Mouse (Mus musculus): ENCODE measurements around the gene Uhrf1bp1. TPM values are rescaled to one million over a fixed set of nuclear protein-coding genes. Genes with fewer than 3 reads are reported as not detected.
"Not testable (repeated sequence)": the region's sequence is repeated elsewhere in the genome, so short reads cannot be mapped to it uniquely, and the experiment has no call there.

Gene Uhrf1bp1
- polyA plus RNA-seq, 1 experiment from 2014 or later: 7.0 TPM

DNA sequence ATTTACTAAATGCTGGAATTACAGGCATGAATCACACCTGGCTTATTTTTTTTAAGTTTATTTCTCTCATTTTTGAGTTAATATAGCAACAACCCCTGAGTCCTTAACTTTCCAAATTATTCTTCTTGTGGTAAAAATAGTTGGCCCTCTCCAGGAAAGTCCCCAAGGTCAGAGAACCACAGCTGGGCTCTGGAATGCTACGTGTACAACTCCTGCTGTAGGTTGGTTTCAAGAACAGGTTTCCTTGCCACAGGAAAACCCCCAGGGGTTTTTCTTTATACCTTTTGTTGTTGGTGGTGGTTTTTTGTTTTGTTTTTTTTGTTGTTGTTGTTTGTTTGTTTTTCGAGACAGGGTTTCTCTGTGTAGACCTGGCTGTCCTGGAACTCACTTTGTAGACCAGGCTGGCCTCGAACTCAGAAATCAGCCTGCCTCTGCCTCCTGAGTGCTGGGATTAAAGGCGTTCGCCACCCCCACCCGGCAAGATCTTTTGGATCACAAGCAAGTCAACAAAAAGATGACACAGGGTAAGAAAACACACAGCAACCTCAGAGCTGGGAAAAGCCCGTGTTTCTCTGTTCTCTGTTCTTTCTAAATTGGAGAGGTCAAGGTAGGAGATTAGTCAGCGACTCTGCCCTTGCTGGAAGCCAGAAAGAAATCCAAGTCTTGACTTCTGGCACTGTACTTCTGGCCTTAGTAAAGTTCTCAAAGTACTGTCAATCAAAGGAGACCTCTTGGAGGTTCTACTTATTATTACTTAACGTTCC, 32.9 kb upstream of the Uhrf1bp1 start:
- H3K36me3 ChIP-seq (replicated peaks): no peaks in the 10 kb centered on the region
- peaks cover 23% of the 10 kb centered on the region for H3K4me1 ChIP-seq
- H3K4me2 ChIP-seq: no peak overlapping the region
- ATAC-seq (replicated peaks): no peak
- H3K27ac ChIP-seq: no peak overlapping the region
- H3K9me3 ChIP-seq: no peaks in the 10 kb centered on the region
- 78% methylated on average over 9 of the region's 9 CpGs for WGBS
- no peak overlapping the region for H3K9ac ChIP-seq
- H3K27me3 ChIP-seq (replicated peaks): no peaks in the 10 kb centered on the region
- H3K4me3 ChIP-seq: no peak overlapping the region

DNA sequence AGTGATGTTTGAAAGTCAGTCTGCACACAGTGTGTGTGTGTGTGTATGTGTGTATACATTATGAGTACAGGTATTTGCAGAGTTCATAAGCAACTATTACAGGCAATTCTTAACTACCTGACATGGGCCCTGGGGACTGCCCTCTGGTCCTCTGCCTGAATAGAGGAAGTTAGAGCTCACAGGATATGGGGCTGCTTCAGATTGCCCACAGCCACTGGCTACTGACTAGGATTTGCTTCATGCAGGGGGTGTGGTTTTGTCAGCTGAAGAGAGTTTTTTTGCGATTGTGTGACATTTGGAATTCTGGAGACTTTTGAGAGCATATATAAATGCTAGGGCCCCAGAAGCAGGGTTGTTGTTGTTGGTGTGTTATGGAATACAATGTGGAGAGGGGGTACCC, 31.3 kb upstream of the Uhrf1bp1 start:
- Histone ChIP-seq H3K36me3 (replicated peaks) (no peaks in the 10 kb centered on the region), H3K27ac (no peak overlapping the region), H3K4me3 (no peak overlapping the region), H3K27me3 (replicated peaks) (no peaks in the 10 kb centered on the region), H3K9ac (no peak overlapping the region), H3K4me1 (peaks cover 6% of the 10 kb centered on the region), H3K4me2 (no peak overlapping the region), H3K9me3 (no peaks in the 10 kb centered on the region)
- 63% methylated on average over 1 of the region's 1 CpGs for whole genome bisulfite sequencing
- ATAC-seq (replicated peaks): no peak

DNA sequence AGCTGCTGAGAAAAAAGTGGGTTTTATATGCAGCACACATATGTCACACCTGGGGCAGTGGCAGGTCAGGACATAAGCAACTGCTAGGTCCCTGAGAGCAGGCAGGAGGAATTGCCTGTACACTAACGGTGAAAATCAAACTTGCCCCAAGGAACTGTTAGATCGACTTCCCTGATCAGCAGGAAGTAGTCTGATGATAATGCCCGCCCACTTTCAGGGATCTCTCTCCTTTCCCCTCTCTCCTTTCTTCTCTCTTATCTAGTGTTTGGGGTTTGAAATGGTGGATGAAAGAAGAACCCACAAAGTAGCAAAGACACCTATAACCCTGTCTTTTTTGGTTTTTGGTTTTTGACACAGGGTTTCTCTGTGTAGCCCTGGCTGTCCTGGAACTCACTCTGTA, 30.7 kb upstream of the Uhrf1bp1 start:
- H3K4me2 ChIP-seq: peak overlapping the region; percentile 38; the same call in 1 of the 2 replicates

DNA sequence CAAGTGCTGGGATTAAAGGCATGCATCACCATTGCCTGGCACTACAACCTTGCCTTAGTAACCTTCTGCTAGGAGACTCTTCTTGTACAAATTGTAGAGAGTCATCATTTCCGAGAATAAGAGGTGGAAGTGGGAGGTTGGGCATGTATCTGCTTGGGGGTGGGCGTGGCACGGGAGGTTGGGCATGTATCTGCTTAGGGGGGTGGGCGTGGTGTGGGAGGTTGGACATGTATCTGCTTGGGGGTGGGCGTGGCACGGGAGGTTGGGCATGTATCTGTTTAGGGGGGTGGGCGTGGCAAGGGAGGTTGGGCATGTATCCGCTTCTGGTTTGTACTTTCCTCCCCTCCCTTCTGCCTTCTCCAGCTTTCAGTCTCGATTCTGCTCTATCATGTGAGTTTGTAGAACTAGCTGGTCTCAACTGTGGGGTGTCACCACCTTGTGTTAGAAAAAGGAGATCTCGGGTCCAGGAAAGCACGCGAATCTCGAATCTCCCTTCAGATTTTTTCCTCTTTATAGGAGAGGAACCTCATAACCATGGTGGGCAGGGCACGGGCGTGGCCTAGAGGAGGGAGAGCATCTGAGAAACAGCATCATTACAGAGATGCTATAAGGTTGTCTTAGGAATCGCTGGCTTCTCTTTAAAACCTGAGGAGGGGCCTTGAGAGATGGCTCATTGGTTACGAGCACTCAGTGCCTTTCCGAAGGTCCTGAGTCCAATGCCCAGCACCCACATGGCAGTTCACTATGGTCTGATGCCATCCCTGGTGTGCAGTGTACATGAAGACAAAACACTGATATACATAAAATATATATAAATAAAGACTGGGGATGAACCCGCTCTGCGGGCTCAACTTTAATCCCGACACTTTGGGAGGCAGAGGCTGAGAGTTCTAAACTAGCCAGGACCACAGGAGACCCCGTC, 30.0 kb upstream of the Uhrf1bp1 start:
- H3K27ac ChIP-seq: no peak overlapping the region
- H3K9ac ChIP-seq: no peak overlapping the region
- H3K4me2 ChIP-seq: peak overlapping the region; percentile 38
- 4% methylated on average over 22 of the region's 22 CpGs for WGBS
- H3K36me3 ChIP-seq (replicated peaks): no peaks in the 10 kb centered on the region
- no peaks in the 10 kb centered on the region for H3K27me3 ChIP-seq (replicated peaks)
- no peaks in the 10 kb centered on the region for H3K9me3 ChIP-seq
- ATAC-seq (replicated peaks): no peak
- H3K4me3 ChIP-seq: peak overlapping the region; percentile 18
- peaks cover 3% of the 10 kb centered on the region for H3K4me1 ChIP-seq

More for the DNA sequence above, 30.7 kb upstream of the Uhrf1bp1 start:
- no peak overlapping the region for H3K27ac ChIP-seq
- H3K4me1 ChIP-seq: peaks cover 6% of the 10 kb centered on the region
- no peak overlapping the region for H3K9ac ChIP-seq
- H3K27me3 ChIP-seq (replicated peaks): no peaks in the 10 kb centered on the region
- 39% methylated on average over 3 of the region's 3 CpGs for WGBS
- ATAC-seq (replicated peaks): no peak
- no peak overlapping the region for H3K4me3 ChIP-seq
- H3K36me3 ChIP-seq (replicated peaks): no peaks in the 10 kb centered on the region
- no peaks in the 10 kb centered on the region for H3K9me3 ChIP-seq

DNA sequence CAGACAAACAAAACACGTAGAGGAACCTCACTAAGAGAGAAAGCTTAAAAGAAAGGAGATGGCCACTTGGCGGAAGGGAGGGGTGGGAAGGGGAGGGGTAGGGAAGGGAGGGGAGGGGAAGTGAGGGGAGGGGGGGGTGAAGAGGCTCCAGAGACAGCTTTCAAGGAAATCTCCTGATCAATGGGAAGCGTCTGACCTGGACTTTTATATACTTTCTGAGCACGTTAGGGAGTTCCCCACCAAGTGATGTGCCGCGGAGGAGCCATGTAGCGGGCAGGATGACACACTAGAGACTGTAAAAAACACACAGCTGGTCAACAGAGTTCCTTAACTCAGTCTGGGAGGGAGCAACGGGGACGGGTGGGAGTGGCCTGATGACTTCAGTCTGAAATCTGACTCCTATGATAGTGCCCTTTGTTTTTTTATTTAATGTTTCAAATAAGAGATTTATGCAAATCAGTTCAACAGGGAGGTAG, 29.3 kb upstream of the Uhrf1bp1 start:
- Histone ChIP-seq H3K27me3 (replicated peaks) (no peaks in the 10 kb centered on the region), H3K9ac (no peak overlapping the region), H3K27ac (no peak overlapping the region), H3K4me2 (peak overlapping the region; percentile 38), H3K4me1 (no peaks in the 10 kb centered on the region; the same call in 1 of the 2 replicates), H3K9me3 (no peaks in the 10 kb centered on the region), H3K36me3 (replicated peaks) (no peaks in the 10 kb centered on the region), H3K4me3 (no peak overlapping the region)
- WGBS: 3% methylated on average over 8 of the region's 9 CpGs
- ATAC-seq (replicated peaks): no peak

DNA sequence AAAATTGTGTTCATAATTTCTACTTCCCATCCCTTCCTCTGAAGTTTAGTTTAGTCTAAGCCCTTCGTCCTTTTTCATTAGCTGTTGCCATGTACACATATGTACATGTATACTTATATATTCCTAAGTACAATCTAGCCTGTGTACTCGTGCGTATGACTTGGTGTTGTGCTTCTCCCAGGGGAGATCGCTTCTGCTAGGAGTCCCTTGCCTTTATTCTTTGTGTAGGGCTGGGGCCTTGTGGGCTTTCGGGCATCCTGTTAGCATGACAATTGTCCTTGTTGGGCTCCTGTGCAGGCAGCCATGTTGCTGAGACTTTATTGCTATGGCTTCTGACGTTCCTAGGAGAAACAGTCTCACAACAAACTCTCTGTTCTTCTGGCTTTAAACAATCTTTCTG, 28.7 kb upstream of the Uhrf1bp1 start:
- H3K9ac ChIP-seq: no peak overlapping the region
- no peaks in the 10 kb centered on the region for H3K9me3 ChIP-seq
- no peak overlapping the region for H3K27ac ChIP-seq
- H3K4me1 ChIP-seq: no peaks in the 10 kb centered on the region; the same call in 1 of the 2 replicates
- H3K4me2 ChIP-seq: no peak overlapping the region
- no peak overlapping the region for H3K4me3 ChIP-seq
- WGBS: 15% methylated on average over 6 of the region's 6 CpGs
- H3K27me3 ChIP-seq (replicated peaks): no peaks in the 10 kb centered on the region
- H3K36me3 ChIP-seq (replicated peaks): no peaks in the 10 kb centered on the region
- ATAC-seq (replicated peaks): no peak

GRCm38 (mm10) chr17:27830411-27830810, 25.8 kb upstream of the Uhrf1bp1 start:
- Histone ChIP-seq H3K4me3 (no peak overlapping the region), H3K27ac (no peak overlapping the region), H3K9ac (no peak overlapping the region), H3K36me3 (replicated peaks) (no peaks in the 10 kb centered on the region), H3K4me2 (no peak overlapping the region), H3K27me3 (replicated peaks) (no peaks in the 10 kb centered on the region), H3K9me3 (no peaks in the 10 kb centered on the region), H3K4me1 (no peaks in the 10 kb centered on the region; the same call in 1 of the 2 replicates)
- no peak for ATAC-seq (replicated peaks)
- 49% methylated on average over 7 of the region's 7 CpGs for WGBS

GRCm38 (mm10) chr17:27837850-27838249, 18.4 kb upstream of the Uhrf1bp1 start, which contains the start of gene Snrpc:
Gene Snrpc, plus strand, starts transcription at chr17:27838150.
- H3K4me3 ChIP-seq; H3K4me2 ChIP-seq; H3K27me3 ChIP-seq (replicated peaks); H3K36me3 ChIP-seq (replicated peaks); H3K9me3 ChIP-seq; ATAC-seq (replicated peaks); H3K9ac ChIP-seq; H3K27ac ChIP-seq: not testable (repeated sequence)
- peaks cover 13% of the 10 kb centered on the region for H3K4me1 ChIP-seq
- 82% methylated on average over 4 of the region's 4 CpGs for WGBS

DNA sequence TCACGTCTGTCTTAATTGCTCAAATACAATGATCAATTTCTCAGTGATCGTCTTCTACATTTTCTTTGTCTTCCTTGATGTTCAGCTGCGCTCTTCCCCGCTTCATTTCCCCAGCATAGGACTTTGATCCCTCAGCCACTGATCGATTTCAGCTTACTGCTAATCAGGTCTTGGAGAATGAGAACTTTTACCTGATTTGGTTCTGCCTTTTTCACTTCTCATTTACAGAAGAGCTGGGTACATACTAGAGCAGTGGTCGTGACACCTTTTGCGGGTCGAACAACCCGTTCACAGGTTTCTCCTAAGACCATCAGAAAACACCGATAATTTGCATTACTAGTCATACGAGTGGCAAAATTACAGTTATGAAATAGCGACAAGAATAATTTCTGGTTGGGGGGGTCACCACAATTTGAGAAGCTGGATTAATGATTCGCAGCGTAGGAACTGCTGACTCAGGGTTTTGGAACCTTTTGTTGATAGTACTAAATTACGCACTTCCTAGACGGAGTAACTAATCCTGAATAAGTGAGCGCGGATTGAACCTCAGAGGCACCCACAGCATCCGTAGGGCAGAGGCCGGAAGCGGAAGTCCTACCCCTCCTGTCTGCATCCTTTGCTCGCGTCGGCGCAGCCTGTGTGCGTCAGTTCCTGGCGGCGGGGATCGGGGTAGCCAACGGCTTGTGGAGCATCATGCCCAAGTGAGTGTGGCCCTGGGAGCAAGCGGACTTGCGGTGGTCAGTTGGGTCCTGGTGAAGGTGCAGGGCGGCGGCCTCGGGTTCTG, 16.6 kb upstream of the Uhrf1bp1 start:
- Histone ChIP-seq H3K27me3 (replicated peaks) (no peaks in the 10 kb centered on the region; the same call in 1 of the 2 replicates), H3K9me3 (no peaks in the 10 kb centered on the region), H3K4me1 (peaks cover 13% of the 10 kb centered on the region), H3K9ac (peak overlapping the region; percentile 76), H3K27ac (peak overlapping the region; percentile 75), H3K4me2 (peak overlapping the region; percentile 66), H3K36me3 (replicated peaks) (peaks cover 19% of the 10 kb centered on the region), H3K4me3 (peak overlapping the region; percentile 86)
- WGBS: 2% methylated on average over 35 of the region's 35 CpGs
- peak; percentile 97 for ATAC-seq (replicated peaks)

- ATAC-seq (replicated peaks): no peak
- H3K9me3 ChIP-seq: no peaks in the 10 kb centered on the region
- 100% methylated on average over 1 of the region's 1 CpGs for WGBS
- peaks cover 72% of the 10 kb centered on the region for H3K36me3 ChIP-seq (replicated peaks)
- no peaks in the 10 kb centered on the region for H3K4me1 ChIP-seq
- H3K4me2 ChIP-seq: no peak overlapping the region
- no peak overlapping the region for H3K9ac ChIP-seq
- no peak overlapping the region for H3K27ac ChIP-seq
- no peak overlapping the region for H3K4me3 ChIP-seq
- H3K27me3 ChIP-seq (replicated peaks): no peaks in the 10 kb centered on the region
These were observed 7.9 kb upstream of the Uhrf1bp1 start for GRCm38 (mm10) chr17:27848351-27848750.

GRCm38 (mm10) chr17:27851076-27851475, 5.2 kb upstream of the Uhrf1bp1 start:
- H3K9ac ChIP-seq: no peak overlapping the region
- H3K4me3 ChIP-seq: no peak overlapping the region
- H3K4me2 ChIP-seq: no peak overlapping the region
- no peaks in the 10 kb centered on the region for H3K9me3 ChIP-seq
- H3K4me1 ChIP-seq: no peaks in the 10 kb centered on the region
- 86% methylated on average over 3 of the region's 3 CpGs for WGBS
- H3K27me3 ChIP-seq (replicated peaks): no peaks in the 10 kb centered on the region
- no peak for ATAC-seq (replicated peaks)
- peaks cover 56% of the 10 kb centered on the region for H3K36me3 ChIP-seq (replicated peaks)
- H3K27ac ChIP-seq: no peak overlapping the region

Data from midbrain, embryonic 15.5 days (tissue).